Mouse (Mus musculus): Measurements from ENCODE around the gene Klf2. TPM values are rescaled to one million over a fixed set of nuclear protein-coding genes. Genes with fewer than 3 reads are reported as not detected.
A peak's percentile ranks its signal among the peaks of the same experiment; 100 is the strongest.

The Klf2 gene
- 20.9 and 22.2 TPM in 2 replicates for polyA plus RNA-seq (2012; rRNA removed)

DNA sequence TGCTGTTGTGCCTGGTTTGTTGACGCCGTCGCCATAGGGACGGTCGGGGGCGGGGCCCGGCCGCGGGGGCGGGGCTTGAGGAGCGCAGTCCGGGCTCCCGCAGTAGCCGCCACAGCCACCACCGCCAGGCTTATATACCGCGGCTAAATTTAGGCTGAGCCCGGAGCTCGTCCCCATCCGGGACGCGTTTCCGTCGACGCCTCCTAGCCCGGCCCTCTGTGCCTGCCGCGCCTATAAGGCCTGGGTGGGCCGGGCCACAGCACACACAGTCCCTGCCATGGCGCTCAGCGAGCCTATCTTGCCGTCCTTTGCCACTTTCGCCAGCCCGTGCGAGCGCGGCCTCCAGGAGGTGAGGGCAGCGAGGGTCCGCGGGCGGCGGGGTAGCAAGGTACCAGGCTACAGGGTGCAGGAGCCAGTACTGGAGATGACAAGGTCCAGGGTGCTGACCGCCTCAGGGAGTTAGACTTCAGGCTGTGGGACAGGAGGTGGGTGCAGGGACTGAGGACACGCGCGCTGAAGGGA, at the start of gene Klf2:
Klf2 (plus strand) TSS at position 233 of the 522 bp plus-strand sequence.
- peak within 1 kb of the TSS; percentile 63 for H3K4me3 ChIP-seq (ENCODE audit: insufficient read depth, low read depth, low read length)
- H3K27ac ChIP-seq (ENCODE audit: insufficient read depth, low read depth, low read length), result peak within 1 kb of the TSS; percentile 70
- TF ChIP-seq POLR2A (IDR thresholded peaks at IDR 0.05; ENCODE audit: low read depth, low read length) (peak; percentile 97), CTCF (conservative IDR thresholded peaks at IDR 0.05; ENCODE audit: insufficient read depth, insufficient read length, low read depth, low read length) (no peak)
- WGBS, result under 1% methylated on average over 46 of the region's 46 CpGs
- H3K4me1 ChIP-seq (ENCODE audit: control insufficient read depth, insufficient read depth, low read length), result no peaks in the 10 kb centered on the region
- H3K27me3 ChIP-seq (replicated peaks; ENCODE audit: control insufficient read depth, insufficient read depth, low read length), result no peaks in the 10 kb centered on the region
- H3K36me3 ChIP-seq (ENCODE audit: control insufficient read depth, insufficient read depth, low read length), result no peaks in the 10 kb centered on the region
- DNase-seq, result peak; percentile 97

DNA sequence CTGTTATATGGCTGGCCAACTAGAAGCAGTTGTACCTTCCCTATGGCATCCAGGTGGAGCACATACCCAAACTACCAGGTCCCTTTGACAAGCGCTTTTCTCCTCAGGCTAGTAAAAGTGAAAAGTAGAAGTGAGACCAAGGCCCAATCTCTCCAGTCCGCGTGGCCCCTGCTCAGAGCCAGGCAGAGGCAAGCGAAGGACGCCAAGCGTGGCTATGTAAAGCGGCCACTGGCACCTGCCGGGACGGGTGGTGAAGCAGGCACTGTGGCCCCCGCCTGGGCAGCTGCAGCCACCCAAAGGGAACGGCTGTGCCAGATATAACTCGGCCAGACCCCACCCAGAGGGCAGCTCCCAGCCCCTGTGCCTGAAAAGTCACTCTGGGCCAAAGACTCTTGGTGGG, 48.2 kb upstream of the Klf2 start:
- Histone ChIP-seq H3K27ac (ENCODE audit: insufficient read depth, low read depth, low read length) (no peak overlapping the region), H3K4me1 (ENCODE audit: control insufficient read depth, insufficient read depth, low read length) (no peaks in the 10 kb centered on the region), H3K36me3 (ENCODE audit: control insufficient read depth, insufficient read depth, low read length) (no peaks in the 10 kb centered on the region), H3K4me3 (ENCODE audit: insufficient read depth, low read depth, low read length) (no peak overlapping the region), H3K27me3 (replicated peaks; ENCODE audit: control insufficient read depth, insufficient read depth, low read length) (no peaks in the 10 kb centered on the region)
- TF ChIP-seq CTCF (conservative IDR thresholded peaks at IDR 0.05; ENCODE audit: insufficient read depth, insufficient read length, low read depth, low read length) (no peak), POLR2A (IDR thresholded peaks at IDR 0.05; ENCODE audit: low read depth, low read length) (no peak)
- no peak for DNase-seq
- 84% methylated on average over 12 of the region's 12 CpGs for WGBS

DNA sequence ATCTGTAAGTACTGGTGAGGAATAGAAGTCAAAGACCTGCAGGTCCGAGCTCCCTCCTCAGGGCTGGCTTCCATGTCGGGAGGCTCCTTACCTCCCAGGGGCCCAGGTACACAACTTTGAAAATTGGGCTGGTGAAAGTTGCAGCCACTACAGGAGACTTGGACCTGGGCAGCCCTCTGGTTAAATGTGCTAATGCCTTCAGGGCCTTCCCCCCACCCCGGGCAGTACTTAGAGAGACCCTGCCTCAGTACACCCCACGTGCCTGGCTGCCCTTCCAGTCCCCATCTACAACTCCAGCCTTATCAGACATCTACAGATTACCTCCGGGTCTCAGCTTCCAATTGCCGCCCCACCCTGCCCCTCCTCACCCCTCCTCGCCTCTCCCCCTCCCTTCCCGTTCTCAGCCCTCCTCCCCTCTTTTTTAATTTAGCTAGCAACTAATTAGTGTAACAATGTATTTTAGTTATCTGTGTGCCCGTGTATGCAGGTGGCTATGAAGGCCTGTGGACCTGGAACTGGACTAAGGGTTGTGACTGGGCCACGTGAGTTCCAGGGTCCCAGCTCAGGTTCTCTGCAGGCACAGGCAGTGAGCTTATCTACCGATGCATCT, 47.7 kb upstream of the Klf2 start:
- H3K27me3 ChIP-seq (replicated peaks; ENCODE audit: control insufficient read depth, insufficient read depth, low read length), result no peaks in the 10 kb centered on the region
- WGBS, result 65% methylated on average over 11 of the region's 11 CpGs

DNA sequence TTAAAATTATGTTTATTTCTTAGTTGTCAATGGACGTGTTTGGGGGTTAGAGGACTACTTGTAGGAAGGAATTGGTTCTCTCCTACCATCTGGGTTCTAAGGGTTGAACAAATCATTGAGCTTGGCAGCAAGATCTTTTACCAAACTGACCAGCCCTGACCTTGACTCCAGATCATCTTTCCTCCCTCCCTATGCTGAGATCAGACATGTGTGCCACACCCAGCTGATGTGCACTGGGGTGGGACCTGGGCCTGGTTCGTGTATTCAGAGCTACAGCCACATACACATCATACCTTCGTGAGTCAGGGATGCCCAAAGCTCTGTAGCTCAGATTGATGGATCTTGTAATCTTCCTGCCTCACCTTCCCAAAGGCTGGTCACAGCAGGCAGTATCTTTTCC, 47.1 kb upstream of the Klf2 start:
- 60% methylated on average over 3 of the region's 3 CpGs for WGBS
- H3K27me3 ChIP-seq (replicated peaks; ENCODE audit: control insufficient read depth, insufficient read depth, low read length), result no peaks in the 10 kb centered on the region
- no peak overlapping the region for H3K4me3 ChIP-seq (ENCODE audit: insufficient read depth, low read depth, low read length)
- TF ChIP-seq CTCF (conservative IDR thresholded peaks at IDR 0.05; ENCODE audit: insufficient read depth, insufficient read length, low read depth, low read length), result no peak
- TF ChIP-seq POLR2A (IDR thresholded peaks at IDR 0.05; ENCODE audit: low read depth, low read length), result no peak
- no peak for DNase-seq
- H3K27ac ChIP-seq (ENCODE audit: insufficient read depth, low read depth, low read length), result no peak overlapping the region
- H3K4me1 ChIP-seq (ENCODE audit: control insufficient read depth, insufficient read depth, low read length), result no peaks in the 10 kb centered on the region
- no peaks in the 10 kb centered on the region for H3K36me3 ChIP-seq (ENCODE audit: control insufficient read depth, insufficient read depth, low read length)

More for the DNA sequence above, 47.7 kb upstream of the Klf2 start:
- Histone ChIP-seq H3K27ac (ENCODE audit: insufficient read depth, low read depth, low read length) (no peak overlapping the region), H3K4me3 (ENCODE audit: insufficient read depth, low read depth, low read length) (no peak overlapping the region), H3K4me1 (ENCODE audit: control insufficient read depth, insufficient read depth, low read length) (no peaks in the 10 kb centered on the region), H3K36me3 (ENCODE audit: control insufficient read depth, insufficient read depth, low read length) (no peaks in the 10 kb centered on the region)
- no peak for DNase-seq
- TF ChIP-seq CTCF (conservative IDR thresholded peaks at IDR 0.05; ENCODE audit: insufficient read depth, insufficient read length, low read depth, low read length), result no peak
- TF ChIP-seq POLR2A (IDR thresholded peaks at IDR 0.05; ENCODE audit: low read depth, low read length), result no peak

DNA sequence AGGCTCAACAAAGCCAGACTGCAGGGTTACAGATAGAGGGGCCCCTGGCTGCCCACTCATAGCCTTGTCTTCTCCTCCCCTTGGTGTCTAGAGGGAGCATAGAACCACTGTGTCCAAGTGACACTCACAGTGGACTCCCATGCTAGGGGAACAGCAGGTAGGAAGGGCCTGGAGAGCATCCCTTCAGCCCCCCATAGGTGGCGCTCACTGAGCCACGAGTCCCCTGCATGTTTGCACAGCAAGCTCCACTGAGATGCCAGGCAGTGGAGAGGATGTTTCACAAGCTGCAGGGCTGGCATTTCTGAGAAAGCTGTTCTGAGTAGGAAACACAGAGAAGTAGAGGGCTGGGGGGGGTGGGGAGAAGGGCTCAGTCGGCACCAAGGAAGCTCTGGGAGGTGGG, 46.5 kb upstream of the Klf2 start:
- WGBS, result 16% methylated on average over 3 of the region's 3 CpGs
- H3K27ac ChIP-seq (ENCODE audit: insufficient read depth, low read depth, low read length), result no peak overlapping the region
- peak; percentile 72 for TF ChIP-seq CTCF (conservative IDR thresholded peaks at IDR 0.05; ENCODE audit: insufficient read depth, insufficient read length, low read depth, low read length)
- no peak for TF ChIP-seq POLR2A (IDR thresholded peaks at IDR 0.05; ENCODE audit: low read depth, low read length)
- H3K36me3 ChIP-seq (ENCODE audit: control insufficient read depth, insufficient read depth, low read length), result no peaks in the 10 kb centered on the region
- no peaks in the 10 kb centered on the region for H3K27me3 ChIP-seq (replicated peaks; ENCODE audit: control insufficient read depth, insufficient read depth, low read length)
- DNase-seq, result peak; percentile 66
- H3K4me1 ChIP-seq (ENCODE audit: control insufficient read depth, insufficient read depth, low read length), result no peaks in the 10 kb centered on the region
- no peak overlapping the region for H3K4me3 ChIP-seq (ENCODE audit: insufficient read depth, low read depth, low read length)

DNA sequence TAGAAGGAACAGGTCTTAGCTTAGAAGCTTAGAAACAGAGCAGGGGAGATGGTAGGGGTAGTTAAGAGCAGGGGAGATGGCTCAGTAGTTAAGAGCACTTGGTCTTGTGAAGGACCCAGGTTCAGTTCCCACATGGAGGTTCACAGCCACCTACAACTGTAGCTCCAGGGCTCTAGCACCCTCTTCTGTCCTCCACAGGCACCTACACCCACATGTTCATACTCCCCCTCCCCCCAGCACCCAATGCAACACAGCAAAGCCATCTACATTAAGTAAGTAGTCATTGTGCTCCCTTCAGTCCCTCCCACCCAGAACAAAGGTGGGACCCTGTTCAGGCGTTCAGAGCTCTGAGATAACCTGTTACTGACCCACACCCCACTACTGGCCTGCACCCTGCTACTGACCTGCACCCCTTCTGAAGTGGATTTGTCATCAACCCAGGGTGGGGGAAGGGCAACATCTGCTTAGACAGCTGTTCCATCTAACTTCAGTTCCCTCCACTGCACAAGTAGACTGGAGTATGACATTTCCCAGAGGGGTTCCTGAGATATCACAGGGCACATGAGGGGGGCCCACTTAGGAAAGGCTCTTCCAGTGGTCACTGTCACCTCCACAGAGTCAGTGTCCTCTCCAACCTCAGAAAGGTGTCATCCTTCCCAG, 45.6 kb upstream of the Klf2 start:
- H3K36me3 ChIP-seq (ENCODE audit: control insufficient read depth, insufficient read depth, low read length), result no peaks in the 10 kb centered on the region
- H3K27ac ChIP-seq (ENCODE audit: insufficient read depth, low read depth, low read length), result no peak overlapping the region
- H3K27me3 ChIP-seq (replicated peaks; ENCODE audit: control insufficient read depth, insufficient read depth, low read length), result no peaks in the 10 kb centered on the region
- no peak for DNase-seq
- H3K4me3 ChIP-seq (ENCODE audit: insufficient read depth, low read depth, low read length), result no peak overlapping the region
- H3K4me1 ChIP-seq (ENCODE audit: control insufficient read depth, insufficient read depth, low read length), result no peaks in the 10 kb centered on the region
- TF ChIP-seq POLR2A (IDR thresholded peaks at IDR 0.05; ENCODE audit: low read depth, low read length), result no peak
- TF ChIP-seq CTCF (conservative IDR thresholded peaks at IDR 0.05; ENCODE audit: insufficient read depth, insufficient read length, low read depth, low read length), result 0 out of 2 replicates have a peak, but pooled peaks have one; percentile 3
- WGBS, result 97% methylated on average over 1 of the region's 1 CpGs

DNA sequence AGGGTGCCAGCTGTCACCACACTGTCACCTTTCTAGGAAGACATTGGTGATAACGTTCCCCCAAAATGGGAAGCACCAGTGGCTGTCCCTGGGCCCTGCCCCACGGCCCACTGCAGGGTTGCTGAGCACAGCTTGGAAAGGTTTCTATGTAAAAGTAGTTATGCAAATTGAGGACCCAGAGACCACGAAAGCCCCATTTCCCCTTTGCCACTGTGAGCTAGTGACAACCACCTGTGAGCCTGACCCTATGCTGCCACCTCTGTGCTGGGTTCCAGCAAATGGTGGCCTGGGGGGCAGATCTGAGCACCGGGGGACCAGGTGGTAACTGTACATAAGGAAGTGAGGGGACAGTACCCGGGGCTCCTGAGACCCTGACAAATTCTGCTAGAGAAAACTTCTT, 45.0 kb upstream of the Klf2 start:
- DNase-seq, result no peak
- no peaks in the 10 kb centered on the region for H3K4me1 ChIP-seq (ENCODE audit: control insufficient read depth, insufficient read depth, low read length)
- no peak overlapping the region for H3K27ac ChIP-seq (ENCODE audit: insufficient read depth, low read depth, low read length)
- TF ChIP-seq POLR2A (IDR thresholded peaks at IDR 0.05; ENCODE audit: low read depth, low read length) (no peak), CTCF (conservative IDR thresholded peaks at IDR 0.05; ENCODE audit: insufficient read depth, insufficient read length, low read depth, low read length) (no peak)
- no peaks in the 10 kb centered on the region for H3K27me3 ChIP-seq (replicated peaks; ENCODE audit: control insufficient read depth, insufficient read depth, low read length)
- H3K4me3 ChIP-seq (ENCODE audit: insufficient read depth, low read depth, low read length), result no peak overlapping the region
- WGBS, result 76% methylated on average over 5 of the region's 5 CpGs
- H3K36me3 ChIP-seq (ENCODE audit: control insufficient read depth, insufficient read depth, low read length), result no peaks in the 10 kb centered on the region

All from kidney, adult 2 months (tissue).